Mouse (Mus musculus): ENCODE measurements around the gene Polr2m.

Gene Polr2m

DNA sequence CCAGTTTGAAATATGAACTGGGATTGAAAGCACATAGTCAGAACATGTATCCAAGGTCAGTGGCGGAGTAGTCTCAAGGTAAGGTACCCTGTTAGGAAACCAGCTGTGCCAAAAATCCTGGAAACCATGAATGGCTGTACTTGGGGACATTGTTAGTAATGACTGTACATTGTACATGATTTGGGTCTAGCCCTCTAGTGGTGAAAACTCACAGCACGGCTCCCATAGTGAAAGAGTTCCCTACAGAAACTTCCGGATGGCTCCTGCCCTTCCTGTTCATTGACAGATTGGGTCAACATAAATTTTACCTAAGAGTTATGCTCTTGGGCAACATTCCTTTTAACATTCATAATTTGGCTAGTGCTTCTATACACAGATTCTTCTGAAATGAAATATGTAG, 19.6 kb downstream of the Polr2m start:
- no peak for DNase-seq

DNA sequence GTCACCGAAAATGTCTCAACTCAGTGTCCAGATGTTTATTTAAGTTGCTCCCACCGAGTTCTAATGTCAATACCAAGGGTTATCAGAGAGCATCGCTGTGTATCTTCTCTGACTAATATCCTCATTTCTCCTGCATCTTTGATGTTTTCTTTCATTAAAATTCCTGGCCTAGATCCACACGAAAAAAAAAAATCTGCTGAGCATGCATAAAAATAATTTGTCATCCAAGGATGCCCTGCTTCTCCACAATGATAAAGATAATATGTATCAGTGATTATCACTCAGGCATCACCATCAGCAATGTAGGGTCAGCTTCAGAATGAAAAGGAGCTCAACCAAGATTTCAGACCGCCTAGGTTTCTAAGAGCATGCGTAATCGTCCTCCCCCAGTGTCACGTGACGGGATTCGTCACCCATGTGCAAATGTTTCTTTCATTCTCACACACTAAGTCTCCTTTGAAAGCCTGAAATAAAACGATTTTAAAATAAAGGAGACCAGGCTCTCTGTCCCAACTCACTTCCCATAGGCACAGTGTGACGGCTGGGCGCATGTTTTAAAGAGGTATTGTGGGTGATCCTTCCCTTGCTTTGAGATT, 22.6 kb downstream of the Polr2m start:
- DNase-seq = no peak

DNA sequence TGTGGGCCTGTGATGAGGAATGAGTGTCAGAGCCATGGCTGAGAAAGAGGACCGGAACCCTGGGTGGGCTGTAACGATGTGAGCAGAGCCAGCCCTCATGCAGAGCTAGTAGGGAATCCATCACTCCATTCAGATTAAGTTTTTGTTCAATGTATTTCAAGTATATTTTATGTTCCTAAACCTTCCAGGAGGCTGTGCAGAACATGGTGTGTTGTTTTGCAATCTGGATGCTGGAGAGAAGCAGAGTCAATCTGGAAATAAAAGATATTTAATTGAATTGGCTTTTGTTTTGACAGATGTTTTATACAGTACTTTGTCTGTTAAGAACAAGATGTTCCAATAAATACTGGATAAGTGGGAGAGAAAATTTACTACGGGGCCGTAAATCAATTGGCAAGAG, 29.0 kb downstream of the Polr2m start:
- DNase-seq = no peak

DNA sequence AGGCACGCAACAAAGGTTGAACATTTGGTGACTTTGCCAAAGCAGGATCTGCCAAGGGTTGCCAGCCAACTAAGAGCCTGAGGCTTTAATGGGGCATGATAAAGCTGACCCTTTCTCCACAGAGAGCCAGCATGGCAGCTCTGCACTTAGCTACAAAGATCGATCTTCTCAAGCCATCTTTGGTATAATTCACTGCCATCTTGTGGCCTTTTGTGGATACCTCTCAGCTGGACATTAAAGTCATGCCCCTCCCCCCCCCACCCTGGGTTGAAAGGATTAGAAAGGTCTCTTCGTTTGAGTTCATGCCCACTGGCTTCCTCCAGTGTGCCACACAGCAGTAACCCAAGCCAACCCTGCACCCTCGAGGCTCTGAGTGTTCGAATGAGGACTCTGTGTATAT, 31.8 kb downstream of the Polr2m start:
- DNase-seq = no peak

DNA sequence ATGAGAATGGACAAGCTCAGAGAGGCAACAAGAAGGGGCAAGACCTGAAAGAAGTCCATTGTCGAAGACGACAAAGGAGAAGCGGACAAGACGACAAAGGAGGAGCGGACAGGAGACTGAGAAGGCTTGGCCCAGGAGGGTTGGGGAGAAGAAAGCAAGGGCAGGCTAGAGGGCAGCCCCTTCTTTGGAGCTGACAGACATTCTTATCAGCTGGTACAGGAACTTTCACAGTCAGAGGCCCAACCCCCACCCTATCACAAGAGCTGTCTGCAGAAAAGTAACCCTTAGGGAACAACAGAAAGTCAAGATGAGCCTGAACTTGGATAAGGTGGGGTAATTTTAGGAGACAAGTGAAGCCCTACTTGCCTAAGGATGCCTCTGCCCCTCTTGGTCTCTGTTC, 32.4 kb downstream of the Polr2m start:
- DNase-seq = no peak

DNA sequence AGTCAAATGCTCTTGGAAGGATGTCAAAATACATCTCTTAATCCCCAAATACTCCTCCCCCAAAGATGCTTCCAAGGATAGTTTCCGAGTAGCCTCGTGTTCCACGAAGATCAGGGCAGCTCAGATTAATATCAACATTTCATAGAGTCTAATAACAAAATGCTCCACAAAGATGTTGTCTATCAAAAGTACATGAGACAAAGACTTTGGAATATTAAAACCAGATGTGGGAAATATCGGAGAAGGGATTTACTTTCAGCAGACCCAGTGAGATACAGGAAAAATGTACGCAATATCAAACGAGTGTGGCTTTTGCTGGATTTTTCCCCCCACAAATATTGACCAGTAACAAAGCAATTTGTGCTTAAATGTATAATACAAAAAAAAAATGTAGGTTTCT, 35.1 kb downstream of the Polr2m start:
- no peak for DNase-seq

DNA sequence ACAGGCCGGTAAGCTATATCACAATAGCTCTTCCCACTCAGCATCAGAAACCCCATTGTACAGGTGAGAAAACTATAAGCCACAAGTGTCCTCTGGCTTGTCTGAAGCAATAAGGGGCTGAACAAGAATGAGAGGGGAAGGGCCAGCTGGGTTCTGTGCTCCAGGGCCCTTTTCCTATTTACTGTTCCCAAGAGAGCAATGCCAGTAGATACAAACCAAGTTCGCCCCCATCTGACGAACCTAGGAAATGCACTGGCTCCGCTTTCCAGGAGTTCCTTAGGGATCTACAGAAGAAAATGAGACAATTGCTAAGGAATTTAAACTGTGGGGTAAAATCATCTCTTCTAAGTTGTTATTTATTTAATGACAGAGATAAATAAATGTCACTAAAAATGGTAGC, 38.2 kb downstream of the Polr2m start:
- no peak for DNase-seq

DNA sequence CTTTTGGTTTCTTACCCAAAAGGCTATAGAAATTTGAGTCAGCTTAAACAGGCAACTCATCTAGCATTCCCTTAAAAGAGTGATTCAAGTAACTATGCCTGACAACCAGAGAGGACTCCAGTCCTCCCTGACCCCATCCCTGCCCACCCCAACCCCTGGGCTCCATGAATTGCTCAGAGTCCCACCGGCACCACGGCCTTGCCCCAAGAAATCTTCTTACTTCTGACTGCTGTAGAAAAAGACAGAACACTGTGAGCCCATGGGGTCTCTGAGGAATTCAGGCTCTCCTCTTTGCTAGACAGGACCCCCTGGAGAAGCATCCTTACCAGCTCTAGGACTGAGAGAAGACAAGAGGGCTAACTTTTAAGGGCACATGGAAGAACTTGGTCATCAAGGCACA, 40.4 kb downstream of the Polr2m start:
- DNase-seq = no peak

DNA sequence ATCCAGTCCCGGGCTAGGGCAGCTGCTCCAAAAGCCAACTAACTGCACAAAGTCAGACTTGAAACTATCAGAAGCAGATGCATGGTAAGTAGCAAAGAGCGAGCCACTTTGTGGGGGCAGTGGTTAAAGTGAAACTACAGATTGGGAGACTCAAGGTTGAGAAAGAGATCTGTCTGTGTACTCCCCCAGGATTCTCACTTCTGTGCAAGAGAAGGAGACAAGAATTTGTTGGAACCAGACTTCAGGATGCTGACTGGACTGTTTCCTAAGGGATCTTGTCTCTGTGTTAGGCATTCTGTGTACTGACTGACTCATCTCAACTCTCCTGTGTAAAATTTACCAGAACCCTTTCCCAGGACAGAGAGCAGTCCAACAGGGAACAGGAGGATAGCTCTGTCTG, 47.6 kb downstream of the Polr2m start:
- DNase-seq = no peak

Measured in thymus, adult 18-20 months (tissue).